Mouse (Mus musculus) bone marrow, adult 2 months (tissue): ENCODE results near the gene Ppia. TPM values are rescaled to one million over a fixed set of nuclear protein-coding genes. Genes with fewer than 3 reads are reported as not detected.
"Not testable (repeated sequence)": the region's sequence is repeated elsewhere in the genome, so short reads cannot be mapped to it uniquely, and the experiment has no call there.

Experiments
- H3K27ac ChIP-seq: fragments of 200-500 bp; 2 replicates; pipeline ENCODE4 v1.5.1; 2012; ENCODE audit warnings: low read depth, mild to moderate bottlenecking, control low read depth, inconsistent platforms, low read length; ENCODE audit not compliant: control insufficient read depth, poor library complexity, insufficient read depth
- H3K4me1 ChIP-seq: fragments of 200-500 bp; 2 replicates; pipeline ENCODE4 v1.6.1; 2011; ENCODE audit warnings: low read length; ENCODE audit not compliant: control insufficient read depth, insufficient read depth
- H3K4me3 ChIP-seq: fragments of 200-500 bp; replicated peaks from 2 replicates; pipeline ENCODE3; 2011; ENCODE audit warnings: mild to moderate bottlenecking, low read depth, low read length, control low read depth; ENCODE audit not compliant: control insufficient read depth
- CTCF ChIP-seq: fragments of 200-500 bp; IDR thresholded peaks from 2 replicates; pipeline ENCODE4 v1.5.1; 2011; ENCODE audit warnings: low read length, control low read depth; ENCODE audit not compliant: control insufficient read depth, insufficient read depth
- POLR2A ChIP-seq: fragments of 200-500 bp; IDR thresholded peaks from 2 replicates; pipeline ENCODE4 v1.6.1; 2011; ENCODE audit warnings: low read depth, mild to moderate bottlenecking, control low read depth, low read length, borderline replicate concordance; ENCODE audit not compliant: control insufficient read depth
- WGBS: fragments of 180-500 bp; shearing (Covaris S2); methylation state at CpG from one replicate; pipeline ENCODE4 v1.1.7; 2018; 5-methylcytosine and 5-hydroxymethylcytosine counted together
- polyA plus RNA-seq: library from polyadenylated mRNA; stranded (reverse); fragments of >200 nt; gene quantifications from 2 replicates; pipeline ENCODE4 v1.2.4, GENCODE M21; 2011; ENCODE audit warnings: low replicate concordance; ENCODE audit not compliant: missing spikeins, insufficient read depth, insufficient read length

Gene Ppia
- polyA plus RNA-seq, 1 experiment: 720 TPM

DNA sequence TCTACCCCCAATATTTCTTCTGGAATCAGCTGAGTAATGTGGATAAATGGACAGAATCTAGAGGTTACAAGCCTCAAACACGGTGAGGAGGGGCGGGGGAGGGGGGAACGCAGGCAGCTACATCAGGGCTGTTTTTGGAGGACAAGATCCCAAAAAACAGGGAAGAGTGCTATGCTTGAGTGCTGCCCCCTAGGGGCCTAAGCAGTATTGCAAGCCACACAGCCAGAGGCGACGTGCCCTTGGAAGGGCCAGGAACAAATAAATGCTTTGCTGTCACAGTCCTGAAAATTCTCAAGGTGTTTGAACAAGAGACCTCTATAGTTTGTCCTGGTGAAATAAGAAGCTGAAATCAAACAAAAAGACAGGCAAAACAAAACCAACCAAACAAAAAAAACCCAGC is 3.6 kb upstream of the Ppia start:
- TF ChIP-seq CTCF (peak; percentile 71), POLR2A (no peak)
- H3K27ac ChIP-seq: no peak overlapping the region
- H3K4me1 ChIP-seq: peaks cover 1% of the 10 kb centered on the region
- no peak overlapping the region for H3K4me3 ChIP-seq
- 5% methylated on average over 5 of the region's 5 CpGs for WGBS

DNA sequence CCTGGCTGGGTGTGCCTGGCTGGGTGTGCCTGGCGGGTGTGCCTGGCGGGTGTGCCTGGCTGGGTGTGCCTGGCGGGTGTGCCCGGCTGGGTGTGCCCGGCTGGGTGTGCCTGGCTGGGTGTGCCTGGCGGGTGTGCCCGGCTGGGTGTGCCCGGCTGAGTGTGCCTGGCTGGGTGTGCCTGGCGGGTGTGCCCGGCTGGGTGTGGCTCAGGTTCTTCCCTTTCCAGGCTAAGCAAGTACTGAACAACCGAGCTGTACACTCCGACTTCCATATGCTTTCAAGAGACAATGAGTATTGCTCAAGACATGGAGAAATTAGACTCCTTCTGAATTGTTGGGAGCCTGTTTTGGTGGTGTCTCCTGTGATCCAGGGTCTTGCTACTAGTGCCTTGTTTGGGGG is 2.0 kb upstream of the Ppia start:
- Histone ChIP-seq H3K27ac (no peak overlapping the region; the same call in 1 of the 2 replicates), H3K4me3 (no peak overlapping the region), H3K4me1 (peaks cover 1% of the 10 kb centered on the region)
- WGBS: 73% methylated on average over 12 of the region's 12 CpGs
- TF ChIP-seq POLR2A (no peak), CTCF (no peak)

DNA sequence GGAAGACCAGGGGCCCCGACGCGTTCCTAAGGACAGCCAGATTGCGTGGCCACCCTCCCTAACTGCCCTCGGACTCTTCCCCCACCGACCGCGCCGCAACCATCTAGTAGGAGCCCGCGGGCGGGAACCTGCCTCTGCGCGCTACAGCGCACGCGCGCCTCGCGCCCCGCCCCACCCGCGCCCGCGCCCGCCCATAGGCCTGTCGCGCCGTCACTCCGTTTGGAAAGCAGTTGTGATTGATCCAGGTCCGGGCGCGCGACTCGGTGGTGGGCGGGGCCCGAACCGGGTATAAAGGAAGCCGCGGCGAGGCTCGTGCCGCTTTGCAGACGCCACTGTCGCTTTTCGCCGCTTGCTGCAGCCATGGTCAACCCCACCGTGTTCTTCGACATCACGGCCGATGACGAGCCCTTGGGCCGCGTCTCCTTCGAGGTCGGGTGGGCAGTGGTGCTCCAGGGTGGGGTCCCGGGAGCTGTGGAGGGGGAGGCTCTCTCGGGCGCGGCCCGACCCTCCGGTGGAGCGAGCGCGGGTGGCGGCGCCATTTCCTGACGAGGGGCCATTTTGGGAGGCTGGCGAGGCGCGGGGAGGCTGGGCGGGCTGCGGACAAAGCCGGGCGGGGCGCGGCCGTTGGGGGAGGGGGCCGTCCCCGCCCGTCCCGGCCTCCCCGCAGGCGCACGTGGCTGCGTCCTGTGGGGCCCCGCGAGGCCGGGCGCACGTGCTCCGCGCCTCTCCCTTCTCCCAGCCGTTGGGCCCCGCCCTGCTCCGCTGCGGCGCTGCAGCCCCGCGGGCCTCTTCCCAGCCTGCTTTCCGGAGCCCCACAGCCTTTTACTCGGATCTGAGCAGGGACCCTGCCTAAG is 535 bp downstream of the Ppia start:
- peak overlapping the region; percentile 94 for H3K4me3 ChIP-seq
- no peaks in the 10 kb centered on the region for H3K4me1 ChIP-seq
- under 1% methylated on average over 99 of the region's 102 CpGs for WGBS
- TF ChIP-seq POLR2A (peak; percentile 88; the same call in 1 of the 2 replicates), CTCF (no peak)
- H3K27ac ChIP-seq: peak overlapping the region; percentile 93

DNA sequence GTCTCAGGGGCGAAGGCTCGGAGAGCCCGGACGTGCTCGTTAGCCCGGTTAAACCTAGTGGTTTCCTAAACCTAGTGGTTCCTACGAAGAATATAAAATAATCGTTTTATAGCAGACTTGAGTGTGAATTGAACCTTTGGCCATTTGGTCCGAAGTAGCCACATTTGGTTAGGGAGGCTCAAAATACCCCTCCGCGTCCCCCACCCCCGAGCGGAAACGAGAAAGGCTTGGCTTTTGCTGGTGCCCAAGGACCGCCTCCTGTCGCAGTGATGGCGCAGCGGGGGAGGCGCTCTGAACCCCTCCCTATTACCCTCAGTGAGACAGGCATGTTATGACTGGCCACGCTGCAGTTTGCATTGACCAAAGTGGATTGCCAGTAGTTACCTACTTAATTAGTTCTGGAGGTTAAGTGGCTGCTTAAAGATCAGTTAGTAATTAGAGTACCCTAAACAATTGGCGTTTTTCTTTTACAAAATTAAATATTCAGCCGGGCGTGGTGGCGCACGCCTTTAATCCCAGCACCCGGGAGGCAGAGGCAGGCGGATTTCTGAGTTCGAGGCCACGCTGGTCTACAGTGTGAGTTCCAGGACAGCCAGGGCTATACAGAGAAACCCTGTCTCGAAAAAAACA is 1.3 kb downstream of the Ppia start:
- TF ChIP-seq CTCF (no peak), POLR2A (peak; percentile 42; the same call in 1 of the 2 replicates)
- Histone ChIP-seq H3K27ac (peak overlapping the region; percentile 93), H3K4me1 (no peaks in the 10 kb centered on the region), H3K4me3 (peak overlapping the region; percentile 94)
- under 1% methylated on average over 30 of the region's 30 CpGs for WGBS

DNA sequence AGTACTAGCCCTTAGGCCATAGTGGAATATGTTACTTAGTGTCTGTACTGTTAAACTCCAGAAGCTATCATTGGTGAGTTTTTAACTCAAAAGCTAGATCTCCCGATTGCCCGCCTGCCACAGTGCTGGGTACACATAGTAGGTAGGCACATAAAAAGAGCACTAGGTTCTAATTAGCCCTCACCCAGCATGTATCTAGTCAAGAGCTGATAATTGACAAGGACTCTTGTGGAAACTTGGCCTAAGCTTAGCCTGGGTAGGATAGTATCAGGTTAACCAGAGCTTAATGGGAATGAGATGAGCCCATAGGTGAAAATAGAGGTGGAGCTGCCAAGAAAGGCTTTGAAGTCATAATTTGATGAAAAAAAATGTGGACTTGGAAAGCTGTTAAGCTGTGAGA is 1.8 kb downstream of the Ppia start:
- TF ChIP-seq CTCF (no peak), POLR2A (no peak)
- H3K27ac ChIP-seq: no peak overlapping the region
- WGBS: 11% methylated on average over 2 of the region's 2 CpGs
- no peaks in the 10 kb centered on the region for H3K4me1 ChIP-seq
- peak overlapping the region; percentile 43 for H3K4me3 ChIP-seq

DNA sequence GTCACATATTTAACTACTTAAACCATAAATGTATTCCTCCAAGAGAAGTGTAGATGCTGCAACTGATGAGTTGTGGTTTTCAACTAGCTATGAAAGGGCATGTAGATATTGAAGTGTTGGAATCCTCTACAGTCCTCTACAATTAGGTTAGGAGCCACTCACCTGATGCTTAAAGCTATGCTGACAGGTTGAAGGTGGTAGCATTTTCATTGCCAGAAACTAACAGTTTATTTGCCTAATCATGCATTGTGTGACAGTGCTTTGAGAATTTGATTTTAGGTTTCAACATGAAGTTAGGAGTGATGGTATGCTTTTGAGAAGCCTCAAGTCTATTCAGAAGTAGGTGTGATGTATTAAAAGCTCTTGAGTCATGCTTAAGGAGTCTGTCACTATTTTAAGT is 2.2 kb downstream of the Ppia start:
- Histone ChIP-seq H3K27ac (no peak overlapping the region), H3K4me1 (no peaks in the 10 kb centered on the region), H3K4me3 (no peak overlapping the region)
- no peak for TF ChIP-seq POLR2A
- no peak for TF ChIP-seq CTCF

DNA sequence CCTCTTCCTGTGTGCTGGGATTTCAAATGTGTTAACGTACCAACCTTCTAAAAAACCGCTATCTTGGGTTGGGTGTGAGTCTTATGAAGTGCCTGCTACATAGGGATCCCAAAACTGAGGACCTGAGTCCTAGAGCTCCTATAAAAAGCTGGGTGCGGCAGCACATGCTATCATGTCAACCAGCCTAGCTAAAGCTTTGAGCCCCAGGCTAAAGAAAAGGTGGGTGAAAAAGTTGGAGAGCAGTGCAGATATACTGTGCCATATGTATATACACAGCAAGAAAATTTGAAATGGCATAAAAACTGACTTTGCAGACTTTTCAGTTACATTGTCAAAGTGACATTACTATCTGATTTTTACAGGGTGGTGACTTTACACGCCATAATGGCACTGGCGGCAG is 3.5 kb downstream of the Ppia start:
- Histone ChIP-seq H3K4me1 (no peaks in the 10 kb centered on the region), H3K4me3 (no peak overlapping the region), H3K27ac (no peak overlapping the region)
- WGBS: 73% methylated on average over 5 of the region's 5 CpGs
- TF ChIP-seq POLR2A (no peak), CTCF (no peak)

DNA sequence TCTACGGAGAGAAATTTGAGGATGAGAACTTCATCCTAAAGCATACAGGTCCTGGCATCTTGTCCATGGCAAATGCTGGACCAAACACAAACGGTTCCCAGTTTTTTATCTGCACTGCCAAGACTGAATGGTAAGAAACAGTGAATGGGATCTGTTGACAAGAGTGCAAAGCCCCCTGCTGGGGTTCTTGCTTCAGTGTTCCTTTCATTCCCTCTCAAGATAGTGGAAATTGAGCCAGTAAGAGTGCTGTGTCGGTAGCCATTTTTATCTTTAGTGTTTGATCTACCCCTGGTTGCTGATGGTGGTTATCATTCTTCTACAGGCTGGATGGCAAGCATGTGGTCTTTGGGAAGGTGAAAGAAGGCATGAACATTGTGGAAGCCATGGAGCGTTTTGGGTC is 3.9 kb downstream of the Ppia start:
- H3K27ac ChIP-seq, H3K4me1 ChIP-seq, H3K4me3 ChIP-seq: not testable (repeated sequence)
- 65% methylated on average over 4 of the region's 4 CpGs for WGBS

DNA sequence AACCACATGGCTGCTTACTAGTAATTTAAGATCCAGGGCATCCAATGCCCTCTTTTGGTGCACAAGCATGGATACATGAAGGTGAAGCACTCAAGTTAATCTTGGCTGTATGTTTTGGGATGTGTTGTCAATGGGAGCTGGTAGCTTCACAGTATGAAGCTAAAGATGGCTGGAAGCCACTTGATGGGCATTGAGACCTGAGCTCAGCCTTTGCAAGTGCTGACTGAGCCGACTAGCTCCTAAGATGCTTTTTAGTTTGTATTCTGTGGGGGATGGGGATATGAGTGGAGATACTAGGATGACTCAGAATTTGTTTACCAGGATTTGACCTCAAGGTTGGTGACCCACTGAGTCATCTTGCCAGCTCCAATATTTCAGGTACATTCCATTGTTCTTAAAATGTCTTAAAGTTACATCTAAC is 5.0 kb downstream of the Ppia start:
- 40% methylated on average over 1 of the region's 1 CpGs for WGBS
- Histone ChIP-seq H3K27ac (no peak overlapping the region), H3K4me3 (no peak overlapping the region), H3K4me1 (no peaks in the 10 kb centered on the region)
- no peak for TF ChIP-seq CTCF
- no peak for TF ChIP-seq POLR2A
